Mouse (Mus musculus) CH12.LX (cell line): ENCODE measurements around the gene Zcchc24.

Experiments used
- CTCF ChIP-seq, 2 experiments: IDR thresholded peaks in 1 of 2; conservative IDR thresholded peaks in 1 of 2; 2 replicates each; pipeline ENCODE4 v1.5.1; 2011 to 2012; ENCODE audit warnings: low read depth in 2 of 2, low read length in 2 of 2, improper control_type of control experiment in 1 of 2, inconsistent platforms in 1 of 2, mild to moderate bottlenecking in 1 of 2, moderate library complexity in 1 of 2
- E2F4 ChIP-seq: IDR thresholded peaks from 2 replicates; pipeline ENCODE4 v1.6.1; 2011; ENCODE audit warnings: low read depth, low read length, improper control_type of control experiment; ENCODE audit not compliant: insufficient replicate concordance
- ELF1 ChIP-seq: IDR thresholded peaks from 2 replicates; pipeline ENCODE4 v1.6.1; 2014; ENCODE audit warnings: low read depth, mild to moderate bottlenecking, inconsistent platforms, low read length, improper control_type of control experiment
- EP300 ChIP-seq: IDR thresholded peaks from 2 replicates; pipeline ENCODE4 v1.6.1; 2011; ENCODE audit warnings: low read length, improper control_type of control experiment
- HCFC1 ChIP-seq: IDR thresholded peaks from 2 replicates; pipeline ENCODE4 v1.6.1; 2012; ENCODE audit warnings: low read depth, mild to moderate bottlenecking, inconsistent platforms, low read length, improper control_type of control experiment
- MAFK ChIP-seq: IDR thresholded peaks from 2 replicates; pipeline ENCODE4 v1.6.1; 2011; ENCODE audit warnings: low read length, improper control_type of control experiment; ENCODE audit not compliant: insufficient replicate concordance
- NELFE ChIP-seq: IDR thresholded peaks from 2 replicates; pipeline ENCODE4 v1.6.1; 2011; ENCODE audit warnings: low read depth, low read length, improper control_type of control experiment
- POLR2A ChIP-seq: IDR thresholded peaks from 2 replicates; pipeline ENCODE4 v1.6.1; 2011; ENCODE audit warnings: low read depth, mild to moderate bottlenecking, improper control_type of control experiment, low read length
- RCOR1 ChIP-seq: conservative IDR thresholded peaks from 2 replicates; pipeline ENCODE4 v1.6.1; 2012; ENCODE audit warnings: low read depth, mild to moderate bottlenecking, inconsistent platforms, low read length, improper control_type of control experiment
- TCF12 ChIP-seq: IDR thresholded peaks from 2 replicates; pipeline ENCODE4 v1.6.1; 2014; ENCODE audit warnings: low read depth, mild to moderate bottlenecking, inconsistent platforms, low read length, improper control_type of control experiment
- USF2 ChIP-seq: conservative IDR thresholded peaks from 2 replicates; pipeline ENCODE4 v1.6.1; 2011; ENCODE audit warnings: low read depth, low read length, improper control_type of control experiment
- ZNF384 ChIP-seq: IDR thresholded peaks from 2 replicates; pipeline ENCODE4 v1.6.1; 2012; ENCODE audit warnings: low read depth, low read length, improper control_type of control experiment, inconsistent platforms

DNA sequence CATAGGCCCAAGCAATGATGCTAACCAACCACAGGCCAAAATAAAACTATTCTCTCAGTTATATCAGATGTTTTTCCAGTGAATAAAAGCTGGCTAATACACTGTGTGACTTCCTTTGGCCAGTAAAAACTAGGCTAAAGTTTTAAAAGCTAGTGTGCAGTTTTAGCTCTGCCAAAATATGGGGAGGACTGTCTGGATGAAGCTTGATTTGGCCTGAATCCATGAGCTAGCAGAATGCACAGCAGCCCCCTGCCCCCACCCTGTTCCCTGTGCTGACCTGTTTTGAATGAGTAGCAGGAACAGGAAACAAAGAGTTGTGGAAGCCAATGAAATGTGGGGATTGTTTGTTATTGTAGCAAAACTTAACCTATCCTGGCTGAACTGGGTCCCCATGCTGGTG, 33.7 kb upstream of the Zcchc24 start:
- TF ChIP-seq POLR2A, result no peak
- TF ChIP-seq TCF12, result no peak
- no peak for TF ChIP-seq MAFK
- no peak for TF ChIP-seq CTCF (conservative IDR thresholded peaks at IDR 0.05 in 1 of 2, IDR thresholded peaks at IDR 0.05 in 1 of 2; ENCODE audit: low read depth in 2 of 2, low read length in 2 of 2)
- TF ChIP-seq ELF1, result no peak
- TF ChIP-seq USF2, result no peak
- no peak for TF ChIP-seq NELFE
- no peak for TF ChIP-seq HCFC1
- no peak for TF ChIP-seq EP300
- no peak for TF ChIP-seq RCOR1
- no peak for TF ChIP-seq ZNF384
- TF ChIP-seq E2F4, result no peak
